Mouse (Mus musculus) lung, embryonic 14.5 days (tissue): ENCODE data around the gene Slit3. TPM values are rescaled to one million over a fixed set of nuclear protein-coding genes. Genes with fewer than 3 reads are reported as not detected.
A peak's percentile ranks its signal among the peaks of the same experiment; 100 is the strongest.

ENCODE experiments used
- ATAC-seq: fragments of 200-750 bp; cut with Nextera tagmentation; 2 replicates; pipeline ENCODE4 v1.8.0; 2017; ENCODE audit warnings: mild to moderate bottlenecking, moderate TSS enrichment, moderate library complexity; ENCODE audit not compliant: insufficient read depth
- DNase-seq: peaks from one replicate; pipeline ENCODE4 v3.0.0-alpha.2; 2015
- H3K27ac ChIP-seq: fragments of 300-500 bp; sonication (generic); 2 replicates; pipeline ENCODE4 v1.5.1; 2014; ENCODE audit warnings: low read depth, mild to moderate bottlenecking, moderate library complexity
- H3K27me3 ChIP-seq: fragments of 300-500 bp; sonication (generic); 2 replicates; pipeline ENCODE4 v1.6.1; 2014; ENCODE audit warnings: low read length, control low read depth; ENCODE audit not compliant: insufficient read depth
- H3K36me3 ChIP-seq: fragments of 300-500 bp; sonication (generic); 2 replicates; pipeline ENCODE4 v1.6.1; 2014; ENCODE audit warnings: control low read depth; ENCODE audit not compliant: insufficient read depth
- H3K4me1 ChIP-seq: fragments of 300-500 bp; sonication (generic); 2 replicates; pipeline ENCODE4 v1.6.1; 2014; ENCODE audit warnings: antibody characterized with exemption, control low read depth; ENCODE audit not compliant: insufficient read depth
- H3K4me2 ChIP-seq: fragments of 300-500 bp; sonication (generic); 2 replicates; pipeline ENCODE4 v1.6.1; 2014; ENCODE audit warnings: mild to moderate bottlenecking
- H3K4me3 ChIP-seq: fragments of 300-500 bp; sonication (generic); 2 replicates; pipeline ENCODE4 v1.5.1; 2014; ENCODE audit warnings: low read depth, low read length
- H3K9ac ChIP-seq: fragments of 300-500 bp; sonication (generic); 2 replicates; pipeline ENCODE4 v1.6.1; 2014
- H3K9me3 ChIP-seq: fragments of 300-500 bp; sonication (generic); 2 replicates; pipeline ENCODE4 v1.6.1; 2016; ENCODE audit warnings: low read depth, low read length, control low read depth
- CTCF ChIP-seq: IDR thresholded peaks from 2 replicates; pipeline ENCODE4 v1.5.1; 2016; ENCODE audit warnings: antibody characterized with exemption, low read depth
- WGBS: fragments of 180-500 bp; shearing (Covaris S2); extraction: QIAGEN DNeasy Blood & Tissue Kit; methylation state at CpG from one replicate; pipeline ENCODE4 v1.1.7; 2014; 5-methylcytosine and 5-hydroxymethylcytosine counted together
- polyA plus RNA-seq: library from polyadenylated mRNA; unstranded; fragments of >200 nt; fragmentation: Nextera tagmentation; extraction: Ambion mirVana; gene quantifications from 2 replicates; pipeline ENCODE4 v1.2.1, GENCODE M21; 2014

Slit3 gene
- polyA plus RNA-seq, 1 experiment from 2014 or later: 37.3 TPM

- ATAC-seq: peak; percentile 47; the same call in 1 of the 2 replicates
- H3K9me3 ChIP-seq: no peaks in the 10 kb centered on the region
- TF ChIP-seq CTCF: no peak
- no peak for DNase-seq
- no peaks in the 10 kb centered on the region for H3K4me1 ChIP-seq
- peaks cover 22% of the 10 kb centered on the region; the same call in 1 of the 2 replicates for H3K36me3 ChIP-seq
- H3K27me3 ChIP-seq: no peaks in the 10 kb centered on the region
- H3K9ac ChIP-seq: no peak overlapping the region
- no peak overlapping the region for H3K4me2 ChIP-seq
- WGBS: 43% methylated on average over 3 of the region's 3 CpGs
- no peak overlapping the region for H3K27ac ChIP-seq
- H3K4me3 ChIP-seq: no peak overlapping the region
Observed at GRCm38 (mm10) chr11:35668138-35668537, 547.1 kb downstream of the Slit3 start.

- Histone ChIP-seq H3K27ac (no peak overlapping the region), H3K9ac (no peak overlapping the region), H3K27me3 (no peaks in the 10 kb centered on the region), H3K4me2 (no peak overlapping the region), H3K9me3 (no peaks in the 10 kb centered on the region), H3K36me3 (peaks cover 22% of the 10 kb centered on the region; the same call in 1 of the 2 replicates), H3K4me3 (no peak overlapping the region), H3K4me1 (no peaks in the 10 kb centered on the region)
- DNase-seq (no peak), ATAC-seq (no peak)
- TF ChIP-seq CTCF: no peak
- 85% methylated on average over 1 of the region's 1 CpGs for WGBS
Observed at GRCm38 (mm10) chr11:35668750-35669149, 547.7 kb downstream of the Slit3 start.

GRCm38 (mm10) chr11:35669536-35669935 lies 548.5 kb downstream of the Slit3 start:
- WGBS: 72% methylated on average over 5 of the region's 5 CpGs
- no peaks in the 10 kb centered on the region for H3K4me1 ChIP-seq
- H3K9me3 ChIP-seq: no peaks in the 10 kb centered on the region
- no peak for ATAC-seq
- H3K4me2 ChIP-seq: no peak overlapping the region
- no peak overlapping the region for H3K9ac ChIP-seq
- H3K36me3 ChIP-seq: 0 out of 2 replicates have a peak, but pooled peaks cover 16% of the 10 kb centered on the region
- no peak for TF ChIP-seq CTCF
- DNase-seq: no peak
- no peak overlapping the region for H3K4me3 ChIP-seq
- no peaks in the 10 kb centered on the region for H3K27me3 ChIP-seq
- no peak overlapping the region for H3K27ac ChIP-seq

GRCm38 (mm10) chr11:35670181-35670580 lies 549.2 kb downstream of the Slit3 start:
- WGBS: 84% methylated on average over 6 of the region's 6 CpGs

GRCm38 (mm10) chr11:35670746-35671145 lies 549.7 kb downstream of the Slit3 start:
- Histone ChIP-seq H3K27me3 (no peaks in the 10 kb centered on the region), H3K9me3 (no peaks in the 10 kb centered on the region), H3K27ac (no peak overlapping the region), H3K9ac (no peak overlapping the region), H3K36me3 (0 out of 2 replicates have a peak, but pooled peaks cover 10% of the 10 kb centered on the region), H3K4me3 (no peak overlapping the region), H3K4me1 (no peaks in the 10 kb centered on the region), H3K4me2 (no peak overlapping the region)
- DNase-seq (no peak), ATAC-seq (no peak)
- no peak for TF ChIP-seq CTCF
- 73% methylated on average over 3 of the region's 3 CpGs for WGBS

More at GRCm38 (mm10) chr11:35670181-35670580, 549.2 kb downstream of the Slit3 start:
- no peak for TF ChIP-seq CTCF
- ATAC-seq (no peak), DNase-seq (no peak)
- no peak overlapping the region for H3K4me2 ChIP-seq
- H3K9ac ChIP-seq: no peak overlapping the region
- H3K4me1 ChIP-seq: no peaks in the 10 kb centered on the region
- no peak overlapping the region for H3K4me3 ChIP-seq
- H3K9me3 ChIP-seq: no peaks in the 10 kb centered on the region
- no peaks in the 10 kb centered on the region for H3K27me3 ChIP-seq
- no peak overlapping the region for H3K27ac ChIP-seq
- 0 out of 2 replicates have a peak, but pooled peaks cover 15% of the 10 kb centered on the region for H3K36me3 ChIP-seq

GRCm38 (mm10) chr11:35673050-35673449 lies 552.0 kb downstream of the Slit3 start:
- Histone ChIP-seq H3K9ac (no peak overlapping the region), H3K4me3 (no peak overlapping the region), H3K27ac (no peak overlapping the region), H3K36me3 (0 out of 2 replicates have a peak, but pooled peaks cover 9% of the 10 kb centered on the region), H3K4me2 (no peak overlapping the region), H3K9me3 (no peaks in the 10 kb centered on the region), H3K27me3 (no peaks in the 10 kb centered on the region), H3K4me1 (no peaks in the 10 kb centered on the region)
- no peak for ATAC-seq
- 86% methylated on average over 7 of the region's 7 CpGs for WGBS
- TF ChIP-seq CTCF: no peak
- DNase-seq: no peak

- H3K27ac ChIP-seq: no peak overlapping the region
- DNase-seq (no peak), ATAC-seq (no peak)
- H3K9ac ChIP-seq: no peak overlapping the region
- no peaks in the 10 kb centered on the region for H3K27me3 ChIP-seq
- 91% methylated on average over 9 of the region's 9 CpGs for whole genome bisulfite sequencing
- no peak overlapping the region for H3K4me2 ChIP-seq
- no peaks in the 10 kb centered on the region for H3K9me3 ChIP-seq
- TF ChIP-seq CTCF: no peak
- no peak overlapping the region for H3K4me3 ChIP-seq
- no peaks in the 10 kb centered on the region for H3K4me1 ChIP-seq
- 0 out of 2 replicates have a peak, but pooled peaks cover 9% of the 10 kb centered on the region for H3K36me3 ChIP-seq
Observed at GRCm38 (mm10) chr11:35674242-35674641, 553.2 kb downstream of the Slit3 start.
